Mouse (Mus musculus) cerebellum, adult 9-11 months (tissue): ENCODE measurements at regions not wholly inside any gene's neighbourhood (a gene's known extent, or its start where the extent isn't known, plus 50 kb on each side); places are given as distances from the start of the nearest gene placed in this dataset.

Experiments
- DNase-seq: peaks from one replicate; pipeline ENCODE4 v3.0.0; 2022

- DNase-seq = no peak
Observed at GRCm38 (mm10) chr12:25378036-25378645, 281.2 kb upstream of the Id2 start.

- no peak for DNase-seq
Observed at GRCm38 (mm10) chr12:25376451-25376850, 279.5 kb upstream of the Id2 start.

- no peak for DNase-seq
Observed at GRCm38 (mm10) chr12:25367541-25367940, 270.6 kb upstream of the Id2 start.

GRCm38 (mm10) chr12:25365600-25366267, 268.8 kb upstream of the Id2 start:
- no peak for DNase-seq

GRCm38 (mm10) chr12:25364966-25365568, 268.1 kb upstream of the Id2 start:
- DNase-seq = no peak

- no peak for DNase-seq
Observed at GRCm38 (mm10) chr12:25363839-25364238, 266.9 kb upstream of the Id2 start.

- DNase-seq = no peak
Observed at GRCm38 (mm10) chr12:25363341-25363740, 266.4 kb upstream of the Id2 start.

GRCm38 (mm10) chr12:25362771-25363170, 265.8 kb upstream of the Id2 start:
- DNase-seq = no peak

GRCm38 (mm10) chr12:25360726-25361125, 263.8 kb upstream of the Id2 start:
- no peak for DNase-seq

- no peak for DNase-seq
Observed at GRCm38 (mm10) chr12:25359931-25360330, 263.0 kb upstream of the Id2 start.

- DNase-seq = no peak
Observed at GRCm38 (mm10) chr12:25358846-25359525, 262.0 kb upstream of the Id2 start.

- DNase-seq = no peak
Observed at GRCm38 (mm10) chr12:25356774-25357173, 259.8 kb upstream of the Id2 start.

GRCm38 (mm10) chr12:25355217-25355616, 258.3 kb upstream of the Id2 start:
- DNase-seq = no peak

- DNase-seq = no peak
Observed at GRCm38 (mm10) chr12:25353402-25353896, 256.5 kb upstream of the Id2 start.

- DNase-seq = no peak
Observed at GRCm38 (mm10) chr12:25352160-25352559, 255.2 kb upstream of the Id2 start.

GRCm38 (mm10) chr12:25344354-25344753, 247.4 kb upstream of the Id2 start:
- DNase-seq = no peak

GRCm38 (mm10) chr12:25338771-25339170, 241.8 kb upstream of the Id2 start:
- DNase-seq = no peak

GRCm38 (mm10) chr12:25335930-25336329, 239.0 kb upstream of the Id2 start:
- no peak for DNase-seq

GRCm38 (mm10) chr12:25335069-25335468, 238.1 kb upstream of the Id2 start:
- no peak for DNase-seq

GRCm38 (mm10) chr12:25332384-25333035, 235.6 kb upstream of the Id2 start:
- DNase-seq = no peak

GRCm38 (mm10) chr12:25330004-25330708, 233.2 kb upstream of the Id2 start:
- DNase-seq = peak; percentile 3

- no peak for DNase-seq
Observed at GRCm38 (mm10) chr12:25325901-25326300, 229.0 kb upstream of the Id2 start.
